Mouse (Mus musculus): ENCODE results near the gene Rybp. TPM values are rescaled to one million over a fixed set of nuclear protein-coding genes. Genes with fewer than 3 reads are reported as not detected.
A peak's percentile ranks its signal among the peaks of the same experiment; 100 is the strongest.

Rybp gene
- polyA plus RNA-seq, 1 experiment from 2014 or later = 17.8 TPM

DNA sequence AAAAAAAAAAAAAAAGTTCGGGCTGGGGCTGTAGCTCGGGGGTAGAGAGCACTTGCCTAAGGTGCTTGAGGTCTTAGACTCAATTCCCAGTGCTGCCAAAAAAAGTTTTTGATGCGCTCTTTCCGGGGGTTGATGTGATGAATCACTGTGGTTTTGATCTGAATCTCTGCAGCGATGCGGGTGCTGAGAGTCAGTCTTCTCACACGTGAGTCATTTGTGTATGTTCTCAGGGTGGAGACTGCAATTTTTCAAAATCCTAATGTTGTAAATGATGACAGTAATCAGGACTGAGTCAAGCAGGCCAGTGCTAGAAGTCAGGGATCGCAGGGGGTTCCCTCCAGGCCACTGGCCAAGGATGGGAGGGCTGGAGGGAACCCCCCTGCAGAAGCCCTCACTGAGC, 26.9 kb upstream of the Rybp start:
- Histone ChIP-seq H3K4me1 (replicated peaks) (no peaks in the 10 kb centered on the region), H3K27me3 (replicated peaks) (no peaks in the 10 kb centered on the region), H3K27ac (no peak overlapping the region), H3K9me3 (no peaks in the 10 kb centered on the region), H3K36me3 (no peaks in the 10 kb centered on the region), H3K4me2 (replicated peaks) (no peak overlapping the region), H3K4me3 (replicated peaks) (no peak overlapping the region), H3K9ac (no peak overlapping the region)
- 43% methylated on average over 8 of the region's 8 CpGs for WGBS
- ATAC-seq = no peak

DNA sequence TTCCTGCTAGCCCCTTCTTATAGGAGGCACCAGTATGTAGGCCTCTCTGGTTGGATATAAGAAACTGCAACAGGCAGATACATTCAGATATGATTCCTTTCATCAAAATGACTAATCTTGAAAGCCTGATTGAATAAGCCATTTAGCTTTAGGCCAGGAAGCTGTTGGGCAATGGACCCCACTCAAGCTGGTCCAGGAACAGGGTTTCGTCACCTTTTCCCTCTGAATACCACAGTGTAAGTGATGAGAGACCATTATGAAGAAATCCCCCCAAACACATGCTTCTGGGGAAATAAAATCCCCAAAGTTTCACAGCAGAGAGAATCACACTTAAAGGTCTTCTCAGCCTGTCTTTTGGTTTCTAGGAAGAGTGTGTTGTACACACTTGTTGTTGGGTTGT, 23.9 kb upstream of the Rybp start:
- no peaks in the 10 kb centered on the region for H3K27me3 ChIP-seq (replicated peaks)
- H3K9me3 ChIP-seq = no peaks in the 10 kb centered on the region
- WGBS = 93% methylated on average over 1 of the region's 1 CpGs
- no peak overlapping the region for H3K9ac ChIP-seq
- no peaks in the 10 kb centered on the region for H3K36me3 ChIP-seq
- no peak overlapping the region for H3K4me2 ChIP-seq (replicated peaks)
- ATAC-seq = no peak
- H3K27ac ChIP-seq = no peak overlapping the region
- no peak overlapping the region for H3K4me3 ChIP-seq (replicated peaks)
- H3K4me1 ChIP-seq (replicated peaks) = no peaks in the 10 kb centered on the region

- WGBS = 71% methylated on average over 10 of the region's 10 CpGs
- Histone ChIP-seq H3K9ac (no peak overlapping the region), H3K27ac (no peak overlapping the region), H3K27me3 (replicated peaks) (no peaks in the 10 kb centered on the region), H3K4me3 (replicated peaks) (no peak overlapping the region), H3K4me2 (replicated peaks) (no peak overlapping the region), H3K9me3 (no peaks in the 10 kb centered on the region), H3K36me3 (no peaks in the 10 kb centered on the region), H3K4me1 (replicated peaks) (0 out of 2 replicates have a peak, but pooled peaks cover 4% of the 10 kb centered on the region)
- no peak for ATAC-seq
Observed at GRCm38 (mm10) chr6:100304831-100305230, 17.5 kb upstream of the Rybp start.

DNA sequence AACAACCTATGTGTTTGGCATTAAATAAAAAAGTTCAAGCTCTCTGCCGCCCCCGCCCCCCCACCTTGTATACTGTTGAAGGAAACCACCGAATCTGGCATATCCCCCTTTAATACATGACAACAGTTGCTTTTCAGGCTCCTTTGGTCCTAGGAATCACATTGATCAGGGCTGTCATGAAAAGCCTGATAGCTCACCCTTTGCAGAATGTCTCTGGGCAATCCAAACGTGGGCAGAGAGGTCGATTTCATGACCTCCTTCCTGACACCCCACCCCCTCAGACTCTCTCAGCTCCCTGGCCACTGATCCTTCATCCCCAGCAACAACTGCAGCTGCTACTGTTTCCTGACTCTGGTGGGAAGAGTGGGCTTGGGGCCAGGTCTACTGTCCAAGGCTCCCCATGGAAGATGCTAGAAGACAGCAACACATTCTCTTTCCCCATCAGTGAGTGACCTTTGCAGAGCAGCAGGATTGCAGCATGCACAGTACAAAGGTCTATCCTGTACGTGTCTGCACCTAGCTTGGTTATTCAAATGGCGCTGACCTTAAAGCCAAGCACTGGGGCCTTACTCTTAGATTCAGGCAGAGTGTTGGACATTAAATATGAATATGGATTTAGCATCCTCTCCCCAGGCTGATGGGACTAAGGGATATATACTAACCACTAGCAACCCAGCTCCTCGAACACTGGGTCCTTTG, 14.3 kb upstream of the Rybp start:
- Histone ChIP-seq H3K9me3 (no peaks in the 10 kb centered on the region), H3K9ac (no peak overlapping the region), H3K36me3 (no peaks in the 10 kb centered on the region), H3K4me3 (replicated peaks) (no peak overlapping the region), H3K27ac (no peak overlapping the region), H3K4me1 (replicated peaks) (0 out of 2 replicates have a peak, but pooled peaks cover 4% of the 10 kb centered on the region), H3K4me2 (replicated peaks) (no peak overlapping the region), H3K27me3 (replicated peaks) (no peaks in the 10 kb centered on the region)
- 60% methylated on average over 8 of the region's 8 CpGs for WGBS
- 0 out of 2 replicates have a peak, but pooled peaks have one; percentile 43 for ATAC-seq

DNA sequence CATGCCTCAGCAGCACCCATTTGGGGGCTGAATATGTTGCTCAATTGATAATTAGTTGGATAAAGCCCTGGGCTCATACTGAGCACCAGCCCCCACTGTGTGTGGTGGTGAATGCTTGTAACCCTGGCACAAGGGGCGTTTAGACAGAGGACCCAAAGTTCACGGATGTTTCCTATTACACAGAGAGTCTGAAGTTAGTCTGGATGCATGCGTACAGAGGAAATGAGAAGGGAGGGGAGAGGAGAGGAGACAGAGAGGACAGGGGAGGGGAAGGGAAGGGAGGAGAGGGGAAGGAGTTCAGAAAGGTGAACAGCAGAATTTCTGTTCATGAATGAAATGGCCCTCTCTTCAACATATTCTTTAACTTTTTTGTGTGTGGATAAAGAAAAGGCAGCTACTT, 13.5 kb upstream of the Rybp start:
- no peak overlapping the region for H3K4me2 ChIP-seq (replicated peaks)
- ATAC-seq = no peak
- H3K36me3 ChIP-seq = no peaks in the 10 kb centered on the region
- H3K4me1 ChIP-seq (replicated peaks) = 0 out of 2 replicates have a peak, but pooled peaks cover 4% of the 10 kb centered on the region
- H3K9ac ChIP-seq = no peak overlapping the region
- no peaks in the 10 kb centered on the region for H3K27me3 ChIP-seq (replicated peaks)
- H3K9me3 ChIP-seq = no peaks in the 10 kb centered on the region
- no peak overlapping the region for H3K27ac ChIP-seq
- WGBS = 30% methylated on average over 3 of the region's 3 CpGs
- H3K4me3 ChIP-seq (replicated peaks) = no peak overlapping the region

GRCm38 (mm10) chr6:100298945-100299344, 11.7 kb upstream of the Rybp start:
- Histone ChIP-seq H3K27ac (no peak overlapping the region), H3K9ac (no peak overlapping the region), H3K36me3 (no peaks in the 10 kb centered on the region), H3K27me3 (replicated peaks) (no peaks in the 10 kb centered on the region), H3K4me2 (replicated peaks) (no peak overlapping the region), H3K4me1 (replicated peaks) (0 out of 2 replicates have a peak, but pooled peaks cover 4% of the 10 kb centered on the region), H3K4me3 (replicated peaks) (no peak overlapping the region), H3K9me3 (no peaks in the 10 kb centered on the region)
- ATAC-seq = no peak
- WGBS = 50% methylated on average over 4 of the region's 4 CpGs

DNA sequence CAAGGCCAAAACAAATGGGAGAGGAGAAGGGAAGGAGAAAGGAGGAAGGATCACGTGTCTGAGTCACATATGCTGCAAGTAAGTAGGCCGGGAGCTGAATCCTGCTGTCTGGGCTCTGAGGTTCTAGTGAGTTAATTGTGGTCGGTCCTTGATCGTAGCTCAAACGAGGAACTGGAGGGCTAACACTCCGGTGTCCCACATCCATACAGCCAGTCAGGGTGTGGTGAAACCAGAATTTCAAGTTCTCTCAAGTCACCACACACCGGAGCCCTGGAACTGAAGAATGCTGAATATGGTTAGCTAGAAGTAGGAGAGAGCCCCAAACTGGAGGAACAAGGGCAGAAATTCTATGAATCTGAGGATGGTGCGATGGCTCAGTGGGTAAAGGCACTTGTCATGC, 10.3 kb upstream of the Rybp start:
- Histone ChIP-seq H3K4me3 (replicated peaks) (no peak overlapping the region), H3K9ac (no peak overlapping the region), H3K27ac (no peak overlapping the region), H3K4me2 (replicated peaks) (no peak overlapping the region), H3K36me3 (no peaks in the 10 kb centered on the region), H3K27me3 (replicated peaks) (no peaks in the 10 kb centered on the region), H3K4me1 (replicated peaks) (0 out of 2 replicates have a peak, but pooled peaks cover 4% of the 10 kb centered on the region), H3K9me3 (no peaks in the 10 kb centered on the region)
- peak; percentile 64 for ATAC-seq
- 67% methylated on average over 8 of the region's 8 CpGs for WGBS

DNA sequence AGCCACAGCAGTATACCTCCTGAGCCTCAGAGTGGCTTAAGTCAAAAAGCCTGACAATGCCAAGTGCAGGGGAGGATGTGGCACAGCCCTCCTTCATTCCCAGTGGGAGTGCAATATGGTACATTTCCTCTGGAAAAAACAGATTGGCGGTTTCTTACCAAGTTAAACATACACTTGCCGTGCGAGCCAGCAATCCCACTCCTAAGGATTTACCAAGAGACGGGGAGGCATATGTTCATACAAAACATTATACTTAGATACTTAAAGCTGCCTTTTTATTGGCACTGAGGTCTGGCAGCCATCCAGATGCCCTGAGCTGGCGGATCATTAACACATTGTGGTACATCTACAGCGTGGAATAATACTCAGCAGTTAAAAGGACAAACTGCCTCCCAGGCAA, 5.1 kb upstream of the Rybp start:
- Histone ChIP-seq H3K9me3 (no peaks in the 10 kb centered on the region), H3K27ac (no peak overlapping the region), H3K36me3 (no peaks in the 10 kb centered on the region), H3K4me2 (replicated peaks) (no peak overlapping the region), H3K27me3 (replicated peaks) (no peaks in the 10 kb centered on the region), H3K4me3 (replicated peaks) (no peak overlapping the region), H3K4me1 (replicated peaks) (peaks cover 11% of the 10 kb centered on the region), H3K9ac (no peak overlapping the region)
- no peak for ATAC-seq
- WGBS = 85% methylated on average over 6 of the region's 6 CpGs

GRCm38 (mm10) chr6:100289058-100289457, 1.8 kb upstream of the Rybp start:
- WGBS = 64% methylated on average over 5 of the region's 5 CpGs
- H3K4me2 ChIP-seq (replicated peaks) = no peak overlapping the region
- no peak overlapping the region for H3K27ac ChIP-seq
- H3K36me3 ChIP-seq = no peaks in the 10 kb centered on the region
- H3K9me3 ChIP-seq = no peaks in the 10 kb centered on the region
- H3K27me3 ChIP-seq (replicated peaks) = no peaks in the 10 kb centered on the region
- ATAC-seq = no peak
- no peak overlapping the region for H3K4me3 ChIP-seq (replicated peaks)
- no peak overlapping the region for H3K9ac ChIP-seq
- H3K4me1 ChIP-seq (replicated peaks) = peaks cover 13% of the 10 kb centered on the region

DNA sequence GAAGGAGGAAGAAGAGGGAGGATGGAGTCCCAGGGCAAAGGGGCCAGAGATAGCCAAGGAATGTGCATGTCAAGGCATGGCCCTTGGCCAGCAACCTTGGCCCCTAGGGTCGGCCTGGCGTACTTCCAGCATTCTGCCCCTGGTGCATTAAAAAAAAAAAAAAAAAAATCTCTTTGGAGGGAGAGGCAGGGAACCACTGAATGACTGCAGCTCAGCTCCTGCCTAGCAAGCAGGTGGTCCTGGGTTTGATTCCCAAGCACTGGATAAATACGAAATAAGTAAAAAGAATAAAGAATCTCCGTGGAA, 1.4 kb upstream of the Rybp start:
- no peak for ATAC-seq
- no peak overlapping the region; the same call in 1 of the 2 replicates for H3K9ac ChIP-seq
- H3K4me2 ChIP-seq (replicated peaks) = peak overlapping the region; percentile 99
- H3K36me3 ChIP-seq = no peaks in the 10 kb centered on the region
- WGBS = 49% methylated on average over 4 of the region's 4 CpGs
- no peak overlapping the region; the same call in 1 of the 2 replicates for H3K27ac ChIP-seq
- peak overlapping the region; percentile 82 for H3K4me3 ChIP-seq (replicated peaks)
- H3K27me3 ChIP-seq (replicated peaks) = no peaks in the 10 kb centered on the region
- H3K9me3 ChIP-seq = no peaks in the 10 kb centered on the region
- peaks cover 13% of the 10 kb centered on the region for H3K4me1 ChIP-seq (replicated peaks)

DNA sequence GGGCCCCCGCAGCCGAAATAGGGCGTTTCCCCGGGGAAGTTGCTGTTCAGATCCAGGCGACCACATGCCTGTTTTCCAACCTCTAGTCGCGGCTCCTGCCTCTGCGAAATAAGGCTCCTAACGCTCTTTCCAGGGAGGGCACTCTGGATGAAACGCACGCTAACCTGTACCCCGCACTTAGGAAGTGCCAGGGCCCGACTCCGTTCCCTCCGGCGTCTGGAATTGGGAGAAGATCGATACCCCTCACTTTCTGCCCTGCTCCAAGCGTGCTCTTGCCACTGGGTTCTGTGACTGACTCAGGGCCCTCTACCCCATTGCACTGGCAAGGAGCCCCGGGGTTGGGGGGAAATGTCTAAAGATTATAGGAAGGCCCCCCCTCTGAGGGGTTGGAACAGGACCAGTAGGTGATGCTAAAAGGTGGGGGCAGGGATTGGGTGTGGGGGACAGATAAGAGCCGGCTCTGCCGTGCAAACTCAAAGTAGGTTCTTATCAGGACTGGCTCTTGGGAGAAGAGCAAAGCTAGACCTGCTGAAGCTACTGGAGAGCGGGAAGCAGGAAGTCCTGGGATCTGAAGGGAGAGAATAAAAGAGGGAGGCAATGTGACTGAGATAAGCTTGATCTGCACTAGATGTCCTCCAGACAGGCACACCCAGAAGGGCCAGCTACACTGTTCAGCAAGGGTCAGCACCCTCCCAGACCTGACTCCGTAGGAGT, 888 bp upstream of the Rybp start:
- no peaks in the 10 kb centered on the region for H3K36me3 ChIP-seq
- H3K27me3 ChIP-seq (replicated peaks) = no peaks in the 10 kb centered on the region
- H3K4me3 ChIP-seq (replicated peaks) = peak overlapping the region; percentile 82
- H3K9me3 ChIP-seq = no peaks in the 10 kb centered on the region
- WGBS = 3% methylated on average over 23 of the region's 23 CpGs
- H3K9ac ChIP-seq = peak overlapping the region; percentile 80
- H3K4me2 ChIP-seq (replicated peaks) = peak overlapping the region; percentile 99
- H3K4me1 ChIP-seq (replicated peaks) = peaks cover 13% of the 10 kb centered on the region
- ATAC-seq = peak; percentile 34
- peak overlapping the region; percentile 89 for H3K27ac ChIP-seq

DNA sequence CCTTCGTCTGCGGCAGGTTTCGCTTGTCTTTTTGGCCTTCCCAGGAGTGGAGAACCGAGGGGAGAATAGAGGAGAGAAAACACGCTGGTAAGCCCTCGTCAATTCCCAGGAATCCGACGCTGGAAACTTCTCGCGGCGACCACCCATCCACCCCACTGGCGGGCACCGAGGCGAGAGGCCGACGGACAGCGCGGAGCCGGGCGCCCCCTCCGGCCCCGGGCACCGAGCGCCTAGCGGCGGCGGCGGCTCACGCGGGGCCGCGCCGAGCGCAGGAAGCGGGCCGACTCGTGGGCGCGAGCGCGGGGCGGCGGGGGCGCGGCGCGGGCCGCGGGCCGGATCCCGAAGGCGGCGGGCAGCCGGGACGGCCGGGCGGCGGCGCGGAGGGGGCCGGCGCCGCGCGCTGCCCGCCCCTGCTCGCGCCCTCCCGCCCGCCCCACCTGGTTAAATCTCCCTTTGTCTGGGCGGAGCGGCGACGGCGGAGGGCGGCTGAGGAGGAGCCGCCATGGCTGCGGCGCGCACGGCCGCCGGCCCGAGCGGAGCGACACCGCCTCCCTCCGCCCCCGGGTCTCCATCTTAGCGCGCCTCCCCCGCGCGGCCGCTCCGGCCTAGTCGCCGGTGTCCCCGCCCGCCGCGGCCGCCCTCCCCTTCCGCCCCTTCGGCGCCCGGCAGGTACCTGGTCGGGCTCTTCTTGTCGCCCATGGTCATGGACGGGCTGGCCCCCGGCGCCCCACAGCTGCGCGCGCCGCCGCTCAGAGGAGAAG, 532 bp downstream of the Rybp start:
- peak overlapping the region; percentile 82 for H3K4me3 ChIP-seq (replicated peaks)
- peak overlapping the region; percentile 65 for H3K4me2 ChIP-seq (replicated peaks)
- H3K27me3 ChIP-seq (replicated peaks) = no peaks in the 10 kb centered on the region
- WGBS = under 1% methylated on average over 71 of the region's 117 CpGs
- no peaks in the 10 kb centered on the region for H3K9me3 ChIP-seq
- peak overlapping the region; percentile 89 for H3K9ac ChIP-seq
- H3K36me3 ChIP-seq = no peaks in the 10 kb centered on the region
- peak; percentile 82 for ATAC-seq
- peak overlapping the region; percentile 94 for H3K27ac ChIP-seq
- peaks cover 13% of the 10 kb centered on the region for H3K4me1 ChIP-seq (replicated peaks)

Data from intestine, embryonic 15.5 days (tissue).